Mouse (Mus musculus) lung, embryonic 14.5 days (tissue): ENCODE results near the gene Aoc2. TPM values are rescaled to one million over a fixed set of nuclear protein-coding genes. Genes with fewer than 3 reads are reported as not detected.

Source experiments
- ATAC-seq: fragments of 200-750 bp; cut with Nextera tagmentation; 2 replicates; pipeline ENCODE4 v1.8.0; 2017; ENCODE audit warnings: mild to moderate bottlenecking, moderate TSS enrichment, moderate library complexity; ENCODE audit not compliant: insufficient read depth
- DNase-seq: peaks from one replicate; pipeline ENCODE4 v3.0.0-alpha.2; 2015
- H3K27ac ChIP-seq: fragments of 300-500 bp; sonication (generic); 2 replicates; pipeline ENCODE4 v1.5.1; 2014; ENCODE audit warnings: low read depth, mild to moderate bottlenecking, moderate library complexity
- H3K27me3 ChIP-seq: fragments of 300-500 bp; sonication (generic); 2 replicates; pipeline ENCODE4 v1.6.1; 2014; ENCODE audit warnings: low read length, control low read depth; ENCODE audit not compliant: insufficient read depth
- H3K36me3 ChIP-seq: fragments of 300-500 bp; sonication (generic); 2 replicates; pipeline ENCODE4 v1.6.1; 2014; ENCODE audit warnings: control low read depth; ENCODE audit not compliant: insufficient read depth
- H3K4me1 ChIP-seq: fragments of 300-500 bp; sonication (generic); 2 replicates; pipeline ENCODE4 v1.6.1; 2014; ENCODE audit warnings: antibody characterized with exemption, control low read depth; ENCODE audit not compliant: insufficient read depth
- H3K4me2 ChIP-seq: fragments of 300-500 bp; sonication (generic); 2 replicates; pipeline ENCODE4 v1.6.1; 2014; ENCODE audit warnings: mild to moderate bottlenecking
- H3K4me3 ChIP-seq: fragments of 300-500 bp; sonication (generic); 2 replicates; pipeline ENCODE4 v1.5.1; 2014; ENCODE audit warnings: low read depth, low read length
- H3K9ac ChIP-seq: fragments of 300-500 bp; sonication (generic); 2 replicates; pipeline ENCODE4 v1.6.1; 2014
- H3K9me3 ChIP-seq: fragments of 300-500 bp; sonication (generic); 2 replicates; pipeline ENCODE4 v1.6.1; 2016; ENCODE audit warnings: low read depth, low read length, control low read depth
- CTCF ChIP-seq: IDR thresholded peaks from 2 replicates; pipeline ENCODE4 v1.5.1; 2016; ENCODE audit warnings: antibody characterized with exemption, low read depth
- WGBS: fragments of 180-500 bp; shearing (Covaris S2); extraction: QIAGEN DNeasy Blood & Tissue Kit; methylation state at CpG from one replicate; pipeline ENCODE4 v1.1.7; 2014; 5-methylcytosine and 5-hydroxymethylcytosine counted together
- polyA plus RNA-seq: library from polyadenylated mRNA; unstranded; fragments of >200 nt; fragmentation: Nextera tagmentation; extraction: Ambion mirVana; gene quantifications from 2 replicates; pipeline ENCODE4 v1.2.1, GENCODE M21; 2014

Aoc2 gene
- polyA plus RNA-seq, 1 experiment from 2014 or later: 1.5 TPM

DNA sequence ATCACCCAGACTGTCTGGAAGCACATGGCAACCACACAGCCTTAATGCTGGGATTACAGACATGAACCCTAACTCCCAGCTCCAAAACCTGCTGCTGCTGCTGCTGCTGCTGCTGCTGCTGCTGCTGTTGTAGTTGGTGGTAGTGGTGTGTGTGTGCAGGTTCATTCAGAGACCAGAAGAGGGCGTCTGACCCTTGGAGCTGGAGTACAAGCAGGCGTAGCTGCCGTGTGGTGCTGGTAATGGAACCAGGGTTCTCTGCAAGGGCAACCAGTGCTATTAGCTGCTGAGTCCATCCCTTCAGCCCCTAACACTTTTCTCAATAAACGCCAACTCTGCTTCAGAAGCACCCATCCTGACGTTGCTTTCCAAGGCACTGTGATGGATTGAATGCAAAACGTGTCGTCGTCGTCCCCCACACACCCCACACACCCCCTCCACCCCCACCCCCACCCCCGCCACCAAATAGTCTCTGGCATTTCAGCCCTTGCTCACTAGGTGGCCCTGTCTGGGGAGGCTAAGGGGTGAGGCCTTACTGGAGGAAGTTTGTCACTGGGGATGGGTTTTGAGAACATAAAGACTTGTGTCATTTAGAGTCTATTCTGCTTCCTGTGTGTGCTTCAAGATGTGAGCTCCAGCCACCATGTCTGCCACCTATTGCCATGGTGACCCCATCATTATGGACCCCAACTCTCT, 22.4 kb downstream of the Aoc2 start:
- no peak overlapping the region for H3K4me2 ChIP-seq
- no peak overlapping the region for H3K4me3 ChIP-seq
- WGBS: 69% methylated on average over 10 of the region's 10 CpGs
- no peaks in the 10 kb centered on the region for H3K27me3 ChIP-seq
- H3K9ac ChIP-seq: no peak overlapping the region
- 0 out of 2 replicates have a peak, but pooled peaks have one; percentile 12 for TF ChIP-seq CTCF
- ATAC-seq (no peak), DNase-seq (no peak)
- H3K36me3 ChIP-seq: no peaks in the 10 kb centered on the region
- H3K4me1 ChIP-seq: no peaks in the 10 kb centered on the region
- H3K27ac ChIP-seq: no peak overlapping the region
- no peaks in the 10 kb centered on the region for H3K9me3 ChIP-seq

DNA sequence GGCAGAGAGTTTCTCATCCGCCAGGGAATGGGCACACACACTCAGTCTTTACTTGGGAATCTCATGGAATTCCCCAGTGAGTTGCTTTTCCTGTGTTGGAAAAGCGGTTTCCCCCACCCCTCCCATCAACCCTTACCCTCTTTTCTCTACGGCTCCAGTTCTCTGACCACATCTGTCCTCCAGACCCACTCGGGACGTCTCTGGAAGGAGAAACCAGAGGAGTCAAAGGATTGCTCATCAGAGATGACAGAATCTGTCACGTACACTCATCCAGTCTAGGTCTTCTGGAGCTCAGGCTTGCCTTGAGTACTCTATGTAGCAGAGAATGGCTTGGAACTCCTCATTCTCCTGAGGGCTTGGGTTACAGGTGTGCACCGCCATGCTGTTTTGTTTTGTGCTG, 23.9 kb downstream of the Aoc2 start:
- no peak overlapping the region for H3K9ac ChIP-seq
- H3K4me2 ChIP-seq: no peak overlapping the region
- H3K36me3 ChIP-seq: no peaks in the 10 kb centered on the region
- ATAC-seq (no peak), DNase-seq (no peak)
- no peaks in the 10 kb centered on the region for H3K27me3 ChIP-seq
- H3K4me1 ChIP-seq: no peaks in the 10 kb centered on the region
- 54% methylated on average over 7 of the region's 7 CpGs for WGBS
- H3K4me3 ChIP-seq: no peak overlapping the region
- TF ChIP-seq CTCF: no peak
- H3K9me3 ChIP-seq: no peaks in the 10 kb centered on the region
- H3K27ac ChIP-seq: no peak overlapping the region

DNA sequence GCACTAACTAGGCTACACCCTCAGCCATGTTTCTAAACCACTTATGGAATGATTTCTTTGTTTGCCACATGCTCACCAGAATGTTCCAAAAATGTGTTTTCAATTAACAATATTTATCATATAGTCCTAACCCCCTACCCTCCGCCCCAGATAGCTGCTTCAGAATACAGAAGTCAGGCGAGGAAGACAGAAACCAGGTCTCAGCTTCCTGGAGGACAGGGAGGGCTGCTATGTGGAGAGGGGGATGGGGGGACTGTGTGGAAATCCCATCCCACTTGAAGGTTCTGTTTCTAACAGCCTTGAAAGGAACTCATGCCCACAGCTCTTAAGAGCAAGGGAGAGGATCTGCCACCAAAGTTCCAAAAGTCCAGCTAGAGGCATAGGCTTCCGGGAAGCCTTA, 24.4 kb downstream of the Aoc2 start:
- ATAC-seq: no peak

DNA sequence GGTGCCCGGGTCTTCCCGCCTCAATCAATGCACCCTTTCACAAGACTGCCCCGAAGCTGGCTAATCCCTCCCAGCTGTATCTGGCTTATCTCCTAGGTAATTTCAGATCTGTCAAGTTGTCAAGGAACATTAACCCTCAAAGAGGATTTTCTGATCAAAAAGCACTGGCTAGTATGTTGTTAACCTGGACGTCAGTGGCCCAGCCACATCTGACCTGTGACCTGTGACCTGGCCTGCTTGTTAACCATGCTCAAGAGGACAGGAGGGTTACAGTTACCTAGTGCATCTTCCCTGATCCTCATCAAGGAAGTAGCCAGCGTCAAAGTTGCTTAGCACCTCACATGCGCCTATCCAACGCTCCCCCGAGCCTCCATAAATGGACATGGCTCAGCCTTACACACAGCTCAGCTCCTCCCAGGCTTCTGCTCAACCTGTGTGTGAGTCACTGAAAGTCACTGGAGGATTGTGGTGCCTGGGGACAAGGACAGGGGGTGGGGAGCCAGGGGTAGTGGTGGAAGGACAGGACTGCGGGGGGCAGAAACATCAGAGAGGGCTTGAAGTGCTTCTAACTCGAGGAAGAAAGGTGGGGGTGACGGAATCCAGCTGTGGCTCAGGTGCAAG, 26.3 kb downstream of the Aoc2 start:
- no peaks in the 10 kb centered on the region for H3K27me3 ChIP-seq
- H3K4me3 ChIP-seq: no peak overlapping the region
- H3K9ac ChIP-seq: no peak overlapping the region
- H3K4me2 ChIP-seq: no peak overlapping the region
- no peaks in the 10 kb centered on the region for H3K4me1 ChIP-seq
- no peak for DNase-seq
- no peak for ATAC-seq
- no peak overlapping the region for H3K27ac ChIP-seq
- TF ChIP-seq CTCF: no peak
- H3K36me3 ChIP-seq: no peaks in the 10 kb centered on the region
- no peaks in the 10 kb centered on the region for H3K9me3 ChIP-seq
- 49% methylated on average over 11 of the region's 11 CpGs for WGBS

More for the DNA sequence above, 24.4 kb downstream of the Aoc2 start:
- Histone ChIP-seq H3K9me3 (no peaks in the 10 kb centered on the region), H3K4me2 (no peak overlapping the region), H3K36me3 (no peaks in the 10 kb centered on the region), H3K27me3 (no peaks in the 10 kb centered on the region), H3K4me3 (no peak overlapping the region), H3K4me1 (no peaks in the 10 kb centered on the region), H3K9ac (no peak overlapping the region), H3K27ac (no peak overlapping the region)
- DNase-seq: no peak
- TF ChIP-seq CTCF: no peak
- 61% methylated on average over 3 of the region's 3 CpGs for WGBS

DNA sequence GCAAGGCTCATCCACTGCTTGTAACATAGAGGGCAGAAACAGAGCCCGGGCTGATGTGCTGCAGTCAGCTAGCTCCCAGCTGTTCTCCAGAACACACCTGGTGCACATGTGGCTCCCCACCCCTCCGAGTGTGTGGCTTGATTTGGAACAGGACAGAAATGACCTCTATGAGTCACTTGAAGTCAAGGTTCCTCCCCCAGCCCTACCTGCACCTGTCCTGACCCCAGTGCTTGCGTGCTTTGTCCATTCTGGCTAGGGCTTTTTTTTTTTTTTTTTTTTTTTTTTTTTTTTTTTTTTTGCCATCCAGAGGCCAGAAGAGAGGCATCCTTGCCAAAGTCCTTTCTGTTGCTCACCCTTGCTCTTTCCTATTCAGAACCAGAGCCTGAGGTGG, 26.9 kb downstream of the Aoc2 start:
- TF ChIP-seq CTCF: no peak

DNA sequence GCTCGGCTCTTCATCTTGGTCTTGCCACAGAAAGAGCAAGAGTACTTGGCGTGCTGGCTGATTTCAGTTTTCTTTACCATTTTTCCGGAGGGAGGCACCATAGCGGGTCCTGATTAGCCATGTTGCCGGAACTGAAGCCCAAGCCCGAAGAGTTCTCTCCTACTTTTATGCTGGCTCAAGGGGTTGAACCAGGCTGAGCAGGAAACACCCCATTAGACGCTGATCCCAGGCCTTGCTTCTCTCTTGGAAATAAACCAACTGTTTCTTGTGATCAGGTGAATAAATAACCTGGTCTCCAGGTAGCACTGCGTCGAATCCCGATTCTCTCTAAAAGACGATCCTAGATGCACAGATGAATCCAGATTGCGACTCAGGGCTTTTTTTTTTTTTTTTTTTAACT, 28.6 kb downstream of the Aoc2 start:
- Histone ChIP-seq H3K27ac (no peak overlapping the region), H3K4me3 (no peak overlapping the region), H3K9me3 (no peaks in the 10 kb centered on the region), H3K4me1 (no peaks in the 10 kb centered on the region), H3K27me3 (no peaks in the 10 kb centered on the region), H3K36me3 (no peaks in the 10 kb centered on the region), H3K9ac (no peak overlapping the region), H3K4me2 (no peak overlapping the region)
- no peak for TF ChIP-seq CTCF
- 81% methylated on average over 12 of the region's 12 CpGs for WGBS
- DNase-seq (no peak), ATAC-seq (no peak)

More for the DNA sequence above, 26.9 kb downstream of the Aoc2 start:
- no peak for ATAC-seq
- H3K27me3 ChIP-seq: no peaks in the 10 kb centered on the region
- DNase-seq: no peak
- no peaks in the 10 kb centered on the region for H3K4me1 ChIP-seq
- no peak overlapping the region for H3K4me2 ChIP-seq
- H3K36me3 ChIP-seq: no peaks in the 10 kb centered on the region
- H3K4me3 ChIP-seq: no peak overlapping the region
- H3K9ac ChIP-seq: no peak overlapping the region
- no peak overlapping the region for H3K27ac ChIP-seq
- no peaks in the 10 kb centered on the region for H3K9me3 ChIP-seq
- WGBS: 32% methylated on average over 3 of the region's 3 CpGs

DNA sequence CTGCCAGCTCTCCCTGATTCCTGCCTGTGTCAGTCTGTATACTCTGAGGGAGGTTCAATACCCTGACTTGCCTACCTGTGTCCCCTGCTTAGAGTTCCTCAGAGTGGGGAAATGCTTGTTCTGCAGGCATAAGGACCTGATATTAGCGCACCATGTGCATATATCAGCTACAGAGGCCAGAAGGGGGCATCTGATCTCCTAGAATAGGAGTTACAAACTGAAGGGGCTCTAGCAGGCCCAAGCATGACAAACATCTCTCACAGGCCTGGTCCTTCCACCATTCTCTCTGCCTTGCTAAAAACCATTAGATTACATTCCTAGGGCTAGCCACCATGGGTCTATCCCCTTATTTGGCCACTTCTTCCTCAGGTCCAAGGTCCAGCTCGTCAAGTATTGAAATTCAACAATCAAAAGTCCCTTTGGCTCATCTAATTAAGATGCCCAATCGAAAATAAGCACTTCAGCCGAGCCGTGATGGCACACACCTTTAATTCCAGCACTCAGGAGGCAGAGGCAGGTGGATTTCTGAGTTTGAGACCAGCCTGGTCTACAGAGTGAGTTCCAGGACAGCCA, 29.7 kb downstream of the Aoc2 start:
- 72% methylated on average over 5 of the region's 5 CpGs for WGBS
- Histone ChIP-seq H3K9ac (no peak overlapping the region), H3K4me2 (no peak overlapping the region), H3K9me3 (no peaks in the 10 kb centered on the region), H3K27ac (no peak overlapping the region), H3K36me3 (no peaks in the 10 kb centered on the region), H3K4me3 (no peak overlapping the region), H3K4me1 (no peaks in the 10 kb centered on the region), H3K27me3 (no peaks in the 10 kb centered on the region)
- DNase-seq (no peak), ATAC-seq (no peak)
- TF ChIP-seq CTCF: no peak
